Mouse (Mus musculus): Measurements from ENCODE around the gene Myo5c. TPM values are rescaled to one million over a fixed set of nuclear protein-coding genes. Genes with fewer than 3 reads are reported as not detected.

Myo5c gene
- polyA plus RNA-seq, 1 experiment: 1.2 TPM

- WGBS: 2% methylated on average over 52 of the region's 52 CpGs
Measured at GRCm38 (mm10) chr9:75313832-75314516, 82.2 kb downstream of the Myo5c start.

GRCm38 (mm10) chr9:75314517-75315105 lies 82.8 kb downstream of the Myo5c start:
- TF ChIP-seq CTCF (IDR thresholded peaks at IDR 0.05; ENCODE audit: control insufficient read depth, insufficient read depth, low read length) (no peak), POLR2A (IDR thresholded peaks at IDR 0.05; ENCODE audit: borderline replicate concordance, control insufficient read depth, low read depth, low read length) (no peak)
- peak overlapping the region; percentile 94 for H3K4me3 ChIP-seq (replicated peaks; ENCODE audit: control insufficient read depth, low read depth, low read length)
- H3K4me1 ChIP-seq (ENCODE audit: control insufficient read depth, insufficient read depth, low read length): peaks cover 2% of the 10 kb centered on the region
- no peak overlapping the region for H3K27ac ChIP-seq (ENCODE audit: control insufficient read depth, insufficient read depth, low read depth, low read length, poor library complexity)
- WGBS: 11% methylated on average over 22 of the region's 22 CpGs

More at GRCm38 (mm10) chr9:75313832-75314516, 82.2 kb downstream of the Myo5c start:
- Histone ChIP-seq H3K27ac (ENCODE audit: control insufficient read depth, insufficient read depth, low read depth, low read length, poor library complexity) (no peak overlapping the region), H3K4me3 (replicated peaks; ENCODE audit: control insufficient read depth, low read depth, low read length) (peak overlapping the region; percentile 94), H3K4me1 (ENCODE audit: control insufficient read depth, insufficient read depth, low read length) (peaks cover 2% of the 10 kb centered on the region)
- TF ChIP-seq CTCF (IDR thresholded peaks at IDR 0.05; ENCODE audit: control insufficient read depth, insufficient read depth, low read length) (no peak), POLR2A (IDR thresholded peaks at IDR 0.05; ENCODE audit: borderline replicate concordance, control insufficient read depth, low read depth, low read length) (no peak)

GRCm38 (mm10) chr9:75315238-75315637 lies 83.4 kb downstream of the Myo5c start:
- 75% methylated on average over 3 of the region's 3 CpGs for WGBS
- H3K27ac ChIP-seq (ENCODE audit: control insufficient read depth, insufficient read depth, low read depth, low read length, poor library complexity): no peak overlapping the region
- TF ChIP-seq POLR2A (IDR thresholded peaks at IDR 0.05; ENCODE audit: borderline replicate concordance, control insufficient read depth, low read depth, low read length): no peak
- H3K4me3 ChIP-seq (replicated peaks; ENCODE audit: control insufficient read depth, low read depth, low read length): no peak overlapping the region
- H3K4me1 ChIP-seq (ENCODE audit: control insufficient read depth, insufficient read depth, low read length): no peaks in the 10 kb centered on the region; the same call in 1 of the 2 replicates

- Histone ChIP-seq H3K27ac (ENCODE audit: control insufficient read depth, insufficient read depth, low read depth, low read length, poor library complexity) (no peak overlapping the region), H3K4me1 (ENCODE audit: control insufficient read depth, insufficient read depth, low read length) (no peaks in the 10 kb centered on the region; the same call in 1 of the 2 replicates), H3K4me3 (replicated peaks; ENCODE audit: control insufficient read depth, low read depth, low read length) (no peak overlapping the region)
- 85% methylated on average over 6 of the region's 6 CpGs for WGBS
- TF ChIP-seq CTCF (IDR thresholded peaks at IDR 0.05; ENCODE audit: control insufficient read depth, insufficient read depth, low read length): no peak
- TF ChIP-seq POLR2A (IDR thresholded peaks at IDR 0.05; ENCODE audit: borderline replicate concordance, control insufficient read depth, low read depth, low read length): no peak
Measured at GRCm38 (mm10) chr9:75316771-75317170, 85.0 kb downstream of the Myo5c start.

- no peak for TF ChIP-seq POLR2A (IDR thresholded peaks at IDR 0.05; ENCODE audit: borderline replicate concordance, control insufficient read depth, low read depth, low read length)
- Histone ChIP-seq H3K4me1 (ENCODE audit: control insufficient read depth, insufficient read depth, low read length) (no peaks in the 10 kb centered on the region; the same call in 1 of the 2 replicates), H3K27ac (ENCODE audit: control insufficient read depth, insufficient read depth, low read depth, low read length, poor library complexity) (no peak overlapping the region), H3K4me3 (replicated peaks; ENCODE audit: control insufficient read depth, low read depth, low read length) (no peak overlapping the region)
- WGBS: 94% methylated on average over 2 of the region's 2 CpGs
Measured at GRCm38 (mm10) chr9:75318196-75318595, 86.4 kb downstream of the Myo5c start.

- H3K4me3 ChIP-seq (replicated peaks; ENCODE audit: control insufficient read depth, low read depth, low read length): no peak overlapping the region
- TF ChIP-seq CTCF (IDR thresholded peaks at IDR 0.05; ENCODE audit: control insufficient read depth, insufficient read depth, low read length): no peak
- TF ChIP-seq POLR2A (IDR thresholded peaks at IDR 0.05; ENCODE audit: borderline replicate concordance, control insufficient read depth, low read depth, low read length): no peak
- H3K27ac ChIP-seq (ENCODE audit: control insufficient read depth, insufficient read depth, low read depth, low read length, poor library complexity): no peak overlapping the region
- H3K4me1 ChIP-seq (ENCODE audit: control insufficient read depth, insufficient read depth, low read length): no peaks in the 10 kb centered on the region
- 83% methylated on average over 3 of the region's 3 CpGs for WGBS
Measured at GRCm38 (mm10) chr9:75319365-75319764, 87.5 kb downstream of the Myo5c start.

- Histone ChIP-seq H3K4me3 (replicated peaks; ENCODE audit: control insufficient read depth, low read depth, low read length) (no peak overlapping the region), H3K4me1 (ENCODE audit: control insufficient read depth, insufficient read depth, low read length) (no peaks in the 10 kb centered on the region), H3K27ac (ENCODE audit: control insufficient read depth, insufficient read depth, low read depth, low read length, poor library complexity) (no peak overlapping the region)
- TF ChIP-seq CTCF (IDR thresholded peaks at IDR 0.05; ENCODE audit: control insufficient read depth, insufficient read depth, low read length): no peak
- TF ChIP-seq POLR2A (IDR thresholded peaks at IDR 0.05; ENCODE audit: borderline replicate concordance, control insufficient read depth, low read depth, low read length): no peak
- 76% methylated on average over 13 of the region's 13 CpGs for WGBS
Measured at GRCm38 (mm10) chr9:75322099-75322885, 90.5 kb downstream of the Myo5c start.

- no peak overlapping the region for H3K4me3 ChIP-seq (replicated peaks; ENCODE audit: control insufficient read depth, low read depth, low read length)
- no peak overlapping the region for H3K27ac ChIP-seq (ENCODE audit: control insufficient read depth, insufficient read depth, low read depth, low read length, poor library complexity)
- 80% methylated on average over 3 of the region's 3 CpGs for WGBS
- no peaks in the 10 kb centered on the region for H3K4me1 ChIP-seq (ENCODE audit: control insufficient read depth, insufficient read depth, low read length)
- TF ChIP-seq CTCF (IDR thresholded peaks at IDR 0.05; ENCODE audit: control insufficient read depth, insufficient read depth, low read length) (no peak), POLR2A (IDR thresholded peaks at IDR 0.05; ENCODE audit: borderline replicate concordance, control insufficient read depth, low read depth, low read length) (no peak)
Measured at GRCm38 (mm10) chr9:75328047-75328446, 96.2 kb downstream of the Myo5c start.
